Mouse (Mus musculus) kidney, postnatal 10 days (tissue): ENCODE results near the gene Fam131b.
A peak's percentile ranks its signal among the peaks of the same experiment; 100 is the strongest.

Experiments used
- DNase-seq: peaks from one replicate; pipeline ENCODE4 v3.0.0; 2021; ENCODE audit warnings: mixed read lengths

Fam131b gene

GRCm38 (mm10) chr6:42326509-42326908, 2.1 kb upstream of the Fam131b start:
- DNase-seq, result no peak

- DNase-seq, result peak; percentile 81
These were observed 796 bp upstream of the Fam131b start for GRCm38 (mm10) chr6:42325268-42325609.

- DNase-seq, result peak; percentile 34
These were observed 369 bp downstream of the Fam131b start for GRCm38 (mm10) chr6:42324067-42324481.

GRCm38 (mm10) chr6:42323371-42324066, 924 bp downstream of the Fam131b start:
- DNase-seq, result no peak

GRCm38 (mm10) chr6:42318293-42318692, 6.2 kb downstream of the Fam131b start:
- DNase-seq, result no peak

GRCm38 (mm10) chr6:42310427-42311053, 13.9 kb downstream of the Fam131b start:
- no peak for DNase-seq

GRCm38 (mm10) chr6:42309816-42310378, 14.5 kb downstream of the Fam131b start:
- DNase-seq, result peak; percentile 28

GRCm38 (mm10) chr6:42299362-42299761, 25.1 kb downstream of the Fam131b start:
- no peak for DNase-seq

GRCm38 (mm10) chr6:42295549-42296094, 28.8 kb downstream of the Fam131b start:
- no peak for DNase-seq

GRCm38 (mm10) chr6:42293327-42293726, 31.1 kb downstream of the Fam131b start:
- DNase-seq, result no peak

- DNase-seq, result no peak
These were observed 36.9 kb downstream of the Fam131b start for GRCm38 (mm10) chr6:42287562-42287961.

GRCm38 (mm10) chr6:42286448-42286847, 38.0 kb downstream of the Fam131b start, which contains the start of gene Clcn1:
Gene Clcn1 (plus strand): TSS chr6:42286685.
- no peak for DNase-seq

GRCm38 (mm10) chr6:42282865-42283528, 41.4 kb downstream of the Fam131b start:
- DNase-seq, result no peak

- DNase-seq, result peak; percentile 73
These were observed 48.3 kb downstream of the Fam131b start for GRCm38 (mm10) chr6:42276151-42276550.

GRCm38 (mm10) chr6:42270817-42271216, 53.6 kb downstream of the Fam131b start:
- no peak for DNase-seq

GRCm38 (mm10) chr6:42265391-42266330, 58.8 kb downstream of the Fam131b start:
- DNase-seq, result peak; percentile 12
